Mouse (Mus musculus): ENCODE measurements around the gene Myo18a.

Gene Myo18a

DNA sequence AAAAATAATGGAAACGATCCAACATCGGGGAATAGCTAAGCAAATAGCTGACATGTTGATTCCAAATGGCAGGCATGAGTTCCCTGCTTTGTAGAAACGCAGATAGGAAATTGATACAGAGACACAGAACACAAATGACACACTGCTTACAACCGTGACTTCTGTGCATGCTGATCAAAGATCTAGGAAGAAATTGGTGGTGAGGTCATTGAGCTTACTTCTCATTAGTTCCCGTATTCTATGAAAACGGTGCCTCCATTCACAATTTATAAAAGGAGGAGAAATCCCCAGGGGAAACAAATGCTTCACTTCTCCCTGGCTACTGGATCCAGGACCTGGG lies 133.4 kb downstream of the Myo18a start:
- in situ Hi-C loops (cut with MboI, MseI): no loop called here

DNA sequence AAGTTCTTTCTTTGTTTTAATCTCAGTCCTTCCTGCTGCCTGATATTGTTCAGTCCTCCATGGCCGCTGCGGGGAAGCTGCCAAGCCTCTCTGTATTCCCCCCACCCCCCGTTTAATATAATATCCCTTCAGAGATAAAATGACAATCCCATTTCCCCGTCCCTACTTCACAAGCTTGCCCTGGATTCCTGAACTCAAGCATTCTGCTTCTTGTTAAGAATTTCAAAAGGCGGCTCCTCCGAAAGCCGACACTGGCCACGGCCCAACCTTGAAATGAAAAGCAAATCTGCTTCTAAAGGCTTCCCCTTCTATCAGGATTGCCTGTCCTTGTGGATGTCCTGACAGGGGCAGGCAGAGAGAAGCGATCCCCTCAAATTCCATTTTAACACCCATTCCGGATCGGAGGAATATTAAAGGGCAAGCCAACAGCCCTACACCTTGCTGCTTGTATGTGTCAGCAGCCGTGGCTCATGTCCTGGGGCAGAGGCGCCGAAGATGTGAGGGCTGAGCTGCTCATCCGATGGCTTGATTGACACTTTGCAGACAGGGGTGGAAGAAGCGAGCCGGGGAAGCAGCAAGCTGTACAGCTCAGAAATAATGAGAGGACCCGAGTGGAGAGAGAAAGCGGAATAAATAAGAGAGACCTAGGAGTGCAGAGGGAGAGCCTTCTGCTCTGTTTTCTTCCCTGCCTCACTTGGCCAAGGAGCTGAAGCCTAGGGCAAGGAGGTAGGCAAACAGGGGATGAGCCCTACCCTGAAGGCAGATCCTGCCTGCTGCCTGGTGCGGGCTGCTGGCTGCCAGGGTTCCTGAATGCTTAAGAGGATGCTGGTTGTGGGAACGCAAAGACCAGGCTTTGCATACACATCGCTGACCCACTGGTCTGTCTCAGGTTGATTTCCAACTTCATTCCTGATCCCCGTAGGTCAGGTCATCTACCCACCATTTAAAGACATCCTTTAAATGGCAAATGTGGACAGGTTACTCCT lies 134.1 kb downstream of the Myo18a start:
- in situ Hi-C loops (cut with MboI, MseI): no loop called here

DNA sequence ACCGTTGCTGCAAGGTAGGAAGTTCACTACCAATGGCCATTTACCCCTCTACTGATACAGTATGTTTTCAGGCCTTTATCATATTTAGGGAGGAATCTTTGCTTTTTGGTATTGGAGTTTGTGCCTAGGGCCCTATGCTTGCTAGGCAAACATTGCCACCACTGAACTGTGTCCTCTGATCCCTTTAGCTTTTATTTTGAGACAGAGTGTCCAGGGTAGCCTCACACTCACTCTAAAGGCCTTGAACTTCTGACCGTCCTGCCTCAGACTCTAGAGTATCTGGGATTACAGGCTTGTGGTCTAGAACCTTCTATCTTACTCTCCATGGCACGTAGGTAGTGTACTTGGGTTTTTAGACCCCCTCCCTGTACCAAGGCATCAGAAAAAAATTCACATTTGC lies 137.1 kb downstream of the Myo18a start:
- in situ Hi-C loops (cut with MboI, MseI): no loop called here

DNA sequence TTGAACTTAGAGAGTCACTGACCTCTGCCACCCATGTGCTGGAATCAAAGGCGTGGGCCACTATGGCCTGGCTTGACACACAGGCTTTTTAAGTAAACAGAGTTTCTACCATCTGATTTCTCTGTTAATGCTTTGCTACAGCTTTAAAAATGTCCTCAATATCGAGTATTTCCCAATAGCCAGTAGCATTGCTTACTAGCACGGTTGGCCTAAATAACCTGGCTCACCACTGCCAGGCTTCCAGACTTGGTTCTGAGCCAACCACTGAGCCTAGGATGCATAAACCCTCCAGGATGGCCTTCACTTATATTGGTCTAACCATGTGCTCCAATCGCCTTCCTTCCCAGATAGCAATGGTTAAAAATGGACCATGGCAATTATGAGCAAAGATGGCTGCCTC lies 137.7 kb downstream of the Myo18a start:
- in situ Hi-C loops (cut with MboI, MseI): no loop called here

DNA sequence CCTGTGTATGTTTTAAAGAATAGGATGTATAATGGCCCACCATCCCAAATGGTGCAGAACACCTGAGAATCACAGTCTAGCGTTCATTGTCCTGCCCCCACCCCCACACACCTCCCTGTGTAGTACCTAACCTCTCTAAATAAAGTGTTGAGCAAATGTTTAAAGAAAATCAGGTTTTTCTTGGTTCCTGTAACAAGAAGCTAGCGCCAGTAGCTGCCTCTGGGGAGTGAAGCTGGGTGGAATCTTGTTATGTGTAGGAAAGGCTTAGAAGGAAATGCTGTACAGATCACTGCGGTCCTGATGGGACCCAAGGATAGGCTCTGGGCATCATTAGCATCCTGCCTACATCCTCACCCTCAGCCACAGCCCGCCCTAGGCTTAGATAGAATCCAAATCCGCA lies 138.3 kb downstream of the Myo18a start:
- in situ Hi-C loops (cut with MboI, MseI): no loop called here

DNA sequence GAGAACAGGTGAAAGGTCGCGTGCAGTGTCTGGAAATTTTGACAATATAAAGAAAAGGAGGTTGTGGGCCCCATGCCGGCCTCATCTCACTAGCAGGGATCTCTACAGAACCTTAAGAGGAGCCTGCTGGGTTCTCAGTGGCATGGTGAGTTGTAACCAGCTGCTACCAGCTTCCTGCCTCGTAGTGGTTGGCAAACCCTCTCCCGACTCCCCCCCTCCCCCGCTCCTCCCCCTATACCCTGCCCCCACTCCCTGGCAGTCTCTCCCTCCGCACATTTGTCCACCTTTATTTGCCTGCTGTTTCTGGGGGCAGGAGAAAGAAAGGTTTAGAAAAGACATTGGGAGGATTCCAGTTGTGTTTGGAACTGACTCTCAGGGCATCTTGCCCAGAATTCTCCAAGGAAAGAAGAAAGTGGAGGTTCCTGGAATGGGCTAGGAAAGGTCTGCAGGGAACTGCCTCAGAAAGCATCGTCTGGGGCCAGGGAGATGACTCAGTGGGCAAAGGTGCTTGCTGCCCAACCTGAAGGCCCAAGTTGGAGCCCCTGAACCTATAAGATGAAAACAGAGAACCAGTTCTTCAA lies 138.8 kb downstream of the Myo18a start:
- in situ Hi-C loops (cut with MboI, MseI): no loop called here

DNA sequence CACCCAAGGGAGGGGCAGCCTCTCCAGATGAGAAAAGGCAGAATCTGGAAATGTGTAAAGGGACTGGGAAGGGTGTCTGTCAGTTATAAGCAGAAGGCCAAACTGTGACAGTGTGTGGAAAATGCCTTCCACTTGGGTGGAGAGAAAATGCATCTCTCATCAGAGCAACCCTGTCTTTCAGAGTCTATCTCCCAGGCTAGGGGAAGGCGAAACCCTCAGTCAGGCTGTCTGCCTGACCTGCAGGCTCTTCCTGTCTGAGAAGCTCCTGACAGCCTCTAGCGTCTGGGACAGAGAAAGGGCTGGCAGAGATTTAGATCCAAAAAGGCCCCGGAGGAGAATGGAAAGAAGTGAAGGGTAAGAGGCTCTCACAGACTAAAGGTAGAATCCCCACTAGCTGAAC lies 140.7 kb downstream of the Myo18a start:
- in situ Hi-C loops (cut with MboI, MseI): no loop called here

DNA sequence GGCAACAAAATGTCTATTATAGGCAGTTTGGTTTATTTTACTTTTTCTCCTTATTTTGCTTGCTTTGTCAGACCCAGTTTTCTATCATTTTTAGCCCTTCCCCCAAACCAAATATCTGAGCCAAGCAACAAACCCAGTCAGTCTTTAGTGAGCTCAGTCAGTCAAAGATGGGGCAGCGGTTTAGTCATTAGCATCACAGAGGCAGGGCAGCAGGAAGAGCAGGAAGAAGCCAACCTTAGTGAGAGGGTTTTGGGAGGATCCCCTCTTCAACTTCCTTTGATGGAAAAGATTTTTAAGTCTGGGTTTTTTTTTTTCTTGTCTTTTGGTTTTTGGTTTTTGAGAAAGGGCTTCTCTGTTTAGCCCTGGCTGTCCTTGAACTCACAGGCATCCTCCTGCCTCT lies 141.7 kb downstream of the Myo18a start:
- in situ Hi-C loops (cut with MboI, MseI): no loop called here

DNA sequence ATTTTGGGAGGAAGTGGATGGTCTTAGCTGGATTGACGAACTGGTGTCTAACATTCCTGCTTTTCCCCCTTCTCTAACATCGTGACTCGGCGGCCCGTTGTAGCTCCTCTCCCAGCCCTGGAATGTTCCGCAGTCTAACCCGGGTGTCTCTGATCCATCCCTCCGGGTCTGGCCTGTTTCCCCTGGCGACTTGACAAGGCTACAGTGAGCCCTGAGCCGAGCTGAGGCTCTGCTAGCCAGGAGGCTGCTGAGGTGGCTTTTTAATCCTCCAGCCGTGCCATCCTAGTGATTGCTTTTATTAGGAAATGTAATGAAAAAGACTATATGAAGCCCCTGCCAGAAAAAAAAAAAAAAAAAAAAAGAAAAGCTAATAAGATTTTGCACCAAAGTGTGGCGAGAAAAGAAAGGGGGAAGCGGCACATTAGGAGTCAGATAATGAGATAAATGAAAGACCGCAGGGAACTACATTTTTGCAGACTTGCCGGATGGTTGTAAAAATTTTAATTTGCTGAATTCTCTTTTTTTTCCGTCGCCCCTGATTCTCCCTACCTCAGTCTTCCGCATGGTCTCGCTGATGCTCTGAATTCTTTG lies 143.1 kb downstream of the Myo18a start:
- in situ Hi-C loops (cut with MboI, MseI): no loop called here

DNA sequence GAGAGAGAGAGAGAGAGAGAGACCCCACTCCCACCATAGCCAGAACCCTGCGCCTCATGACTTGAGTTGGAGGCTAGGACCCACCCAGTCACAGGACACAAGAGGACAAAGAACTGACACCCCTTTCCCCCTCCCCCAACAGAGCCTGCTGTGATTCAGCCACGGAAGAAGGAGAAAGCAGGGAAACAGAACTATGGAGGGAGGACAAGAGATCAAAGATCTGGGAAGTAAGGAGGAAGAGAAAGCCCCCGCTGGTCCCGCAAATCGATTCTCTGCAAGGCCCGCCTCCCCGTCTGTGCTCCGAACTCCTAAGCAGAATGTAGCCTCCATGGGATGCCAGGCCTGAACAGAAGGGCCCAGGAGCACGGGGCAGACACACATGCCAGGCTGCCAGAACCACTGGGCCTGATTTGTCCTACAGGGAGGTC lies 143.7 kb downstream of the Myo18a start:
- in situ Hi-C loops (cut with MboI, MseI): no loop called here

DNA sequence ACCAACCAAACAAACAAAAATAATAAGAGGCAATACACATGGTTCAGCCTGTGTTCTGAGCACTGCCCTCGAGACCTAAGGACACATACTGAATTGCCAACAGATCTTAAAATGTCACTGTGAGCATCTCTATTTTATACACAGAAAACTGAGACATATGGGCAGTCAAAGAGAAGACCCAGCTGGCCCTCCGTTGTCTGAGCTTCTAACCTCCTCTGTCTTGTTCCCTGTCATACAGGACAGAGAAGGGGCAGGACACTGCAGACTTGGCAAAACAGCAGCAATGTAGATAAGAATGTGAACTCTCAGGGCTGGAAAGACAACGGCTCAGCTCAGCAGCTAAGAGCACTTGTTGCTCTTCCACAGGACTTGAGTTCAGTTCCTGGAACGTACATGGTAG lies 145.4 kb downstream of the Myo18a start:
- in situ Hi-C loops (cut with MboI, MseI): no loop called here

DNA sequence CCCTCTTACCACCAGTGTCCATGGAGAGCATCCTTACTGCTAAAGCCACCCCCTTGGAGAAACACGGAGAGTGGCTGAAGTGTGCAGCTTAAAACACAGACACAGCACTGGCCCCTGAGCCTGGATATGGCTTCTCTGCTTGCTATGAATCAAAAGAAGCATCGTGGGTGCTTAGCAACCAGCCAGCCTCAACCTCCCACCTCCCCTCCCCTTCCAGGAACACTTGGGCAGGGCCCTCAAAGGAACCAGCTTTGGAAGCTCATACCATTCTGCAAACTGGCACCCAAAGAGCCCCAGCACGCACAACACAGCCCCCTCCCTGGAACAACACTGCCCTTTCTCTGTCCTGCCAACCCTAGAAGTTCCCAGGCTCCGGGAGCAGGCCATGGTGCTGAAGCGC lies 146.3 kb downstream of the Myo18a start:
- in situ Hi-C loops (cut with MboI, MseI): no loop called here

DNA sequence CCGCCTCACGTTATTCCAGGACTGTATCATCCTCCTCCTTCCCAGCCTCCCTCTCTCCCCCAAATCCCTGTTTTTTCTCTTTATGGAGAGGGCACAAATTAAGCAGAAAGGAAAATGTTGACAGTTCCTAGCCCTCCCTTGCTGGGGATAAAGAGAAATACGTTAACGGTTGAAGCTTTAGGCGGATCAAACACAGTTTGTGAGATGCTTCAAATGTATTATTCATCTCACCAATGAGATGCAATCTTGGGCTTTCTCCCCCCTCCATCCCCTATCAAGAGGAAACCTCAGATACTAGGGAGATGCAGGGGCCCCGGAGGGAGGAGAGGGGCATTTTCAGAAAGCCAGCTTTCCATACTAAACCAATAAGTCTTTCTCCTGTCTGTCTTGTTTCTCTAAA lies 146.7 kb downstream of the Myo18a start:
- in situ Hi-C loops (cut with MboI, MseI): no loop called here

DNA sequence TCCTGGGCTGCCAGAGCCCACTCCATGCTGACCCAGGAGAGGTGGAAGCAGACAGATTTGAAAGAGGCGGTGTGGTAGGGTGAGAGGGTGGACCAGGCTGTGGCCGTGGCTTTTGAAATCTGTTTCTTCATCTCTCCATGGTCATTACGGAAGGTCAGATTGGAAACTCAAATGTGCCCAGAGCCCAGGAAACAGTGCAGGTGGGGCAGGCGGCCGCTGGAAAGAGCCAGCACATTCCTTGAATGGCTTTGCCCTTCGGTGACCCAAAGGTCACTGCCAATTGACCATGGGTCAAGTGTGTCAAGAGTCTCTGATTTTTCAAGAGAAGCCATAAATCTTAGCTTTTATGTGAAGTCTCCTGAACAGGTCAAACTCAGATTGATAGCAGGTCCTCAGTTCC lies 150.5 kb downstream of the Myo18a start:
- in situ Hi-C loops (cut with MboI, MseI): no loop called here

DNA sequence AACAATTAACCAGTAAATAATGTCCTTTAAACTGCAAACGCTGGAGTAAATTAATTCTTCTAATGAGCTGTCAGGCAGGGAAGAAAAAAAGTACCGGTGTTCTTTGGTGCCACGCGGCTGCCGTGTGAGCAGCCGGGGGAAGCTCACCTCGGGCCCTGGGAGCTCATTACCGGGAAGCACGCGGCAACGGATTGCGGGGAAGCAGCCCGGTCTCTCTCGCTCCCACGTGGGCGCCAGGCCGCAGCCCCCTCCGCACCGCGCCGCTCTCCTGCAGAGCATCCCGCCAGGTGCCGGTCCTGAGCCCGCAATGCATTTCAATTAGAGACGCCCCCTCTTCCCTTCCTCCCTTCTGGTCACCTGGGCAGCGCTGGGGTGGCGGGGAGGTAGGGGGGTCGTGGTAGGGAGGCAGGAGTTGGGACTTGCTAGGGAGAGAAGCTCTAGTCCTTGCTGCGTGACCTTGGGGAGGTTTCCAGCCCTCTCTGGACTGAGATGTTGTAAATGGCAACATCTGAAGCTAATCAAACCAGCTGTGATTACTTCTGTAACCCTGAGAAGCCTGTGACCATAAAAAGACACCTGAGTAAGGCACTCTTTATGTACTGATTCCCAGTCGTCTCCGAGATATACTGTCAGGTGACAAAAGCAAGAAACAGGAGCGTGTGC lies 151.7 kb downstream of the Myo18a start:
- in situ Hi-C loops (cut with MboI, MseI): no loop called here
